Mouse (Mus musculus) 3T3-L1 (cell line): ENCODE measurements at regions not wholly inside any gene's neighbourhood (a gene's known extent, or its start where the extent isn't known, plus 50 kb on each side); places are given as distances from the start of the nearest gene placed in this dataset.

ENCODE experiments used
- DNase-seq: peaks from one replicate; pipeline ENCODE4 v3.0.0-alpha.2; 2015; ENCODE audit warnings: low read depth, low spot score

- DNase-seq, result no peak
Measured at GRCm38 (mm10) chr13:84399345-84400170, 177.5 kb downstream of the Tmem161b start.

GRCm38 (mm10) chr13:84401006-84401405 is 178.9 kb downstream of the Tmem161b start:
- DNase-seq, result no peak

- DNase-seq, result no peak
Measured at GRCm38 (mm10) chr13:84404566-84405194, 182.6 kb downstream of the Tmem161b start.

- no peak for DNase-seq
Measured at GRCm38 (mm10) chr13:84434444-84434843, 212.3 kb downstream of the Tmem161b start.

GRCm38 (mm10) chr13:84437586-84438443 is 215.7 kb downstream of the Tmem161b start:
- no peak for DNase-seq

GRCm38 (mm10) chr13:84438444-84438766 is 216.3 kb downstream of the Tmem161b start:
- no peak for DNase-seq

GRCm38 (mm10) chr13:84448514-84448913 is 226.4 kb downstream of the Tmem161b start:
- DNase-seq, result no peak

GRCm38 (mm10) chr13:84449001-84449551 is 227.0 kb downstream of the Tmem161b start:
- no peak for DNase-seq
